Mouse (Mus musculus): ENCODE results near the gene Pxt1. TPM values are rescaled to one million over a fixed set of nuclear protein-coding genes. Genes with fewer than 3 reads are reported as not detected.

Gene Pxt1
- polyA plus RNA-seq, 1 experiment from 2014 or later, result not detected

Other genes starting within 250 kb of the Pxt1 start
- gene AC170998.1, start 217.8 kb downstream of the Pxt1 start, polyA plus RNA-seq (2014; fragmentation: Nextera tagmentation; extraction: Ambion mirVana), result 0.95 and 1.1 TPM in 2 replicates
- gene Mapk13, start 174.5 kb downstream of the Pxt1 start, polyA plus RNA-seq (2014; fragmentation: Nextera tagmentation; extraction: Ambion mirVana), result 1.8 and 2.7 TPM in 2 replicates
- 9.0 and 9.3 TPM in 2 replicates for gene Brpf3, start 142.8 kb downstream of the Pxt1 start, polyA plus RNA-seq (2014; fragmentation: Nextera tagmentation; extraction: Ambion mirVana)
- not detected in 2 replicates for gene Pnpla1, start 85.4 kb downstream of the Pxt1 start, polyA plus RNA-seq (2014; fragmentation: Nextera tagmentation; extraction: Ambion mirVana)
- gene 4930539E08Rik, start 28.5 kb downstream of the Pxt1 start, polyA plus RNA-seq (2014; fragmentation: Nextera tagmentation; extraction: Ambion mirVana), result 0.15 and 0.23 TPM in 2 replicates
- 109 and 118 TPM in 2 replicates for gene Kctd20, start 8.1 kb upstream of the Pxt1 start, polyA plus RNA-seq (2014; fragmentation: Nextera tagmentation; extraction: Ambion mirVana)
- 141 and 145 TPM in 2 replicates for gene Stk38, start 64.2 kb upstream of the Pxt1 start, polyA plus RNA-seq (2014; fragmentation: Nextera tagmentation; extraction: Ambion mirVana)
- 784 and 802 TPM in 2 replicates for gene Srsf3, start 88.8 kb upstream of the Pxt1 start, polyA plus RNA-seq (2014; fragmentation: Nextera tagmentation; extraction: Ambion mirVana)
- 35.0 and 45.3 TPM in 2 replicates for gene Cdkn1a, start 147.1 kb upstream of the Pxt1 start, polyA plus RNA-seq (2014; fragmentation: Nextera tagmentation; extraction: Ambion mirVana)
- gene Rab44, start 170.3 kb upstream of the Pxt1 start, polyA plus RNA-seq (2014; fragmentation: Nextera tagmentation; extraction: Ambion mirVana), result 0.39 and 0.44 TPM in 2 replicates

All from neural tube, embryonic 11.5 days (tissue).